Mouse (Mus musculus) G1E (cell line): Measurements from ENCODE around the gene Ngdn.

Experiments
- CTCF ChIP-seq: IDR thresholded peaks from 2 replicates; pipeline ENCODE4 v1.5.1; 2012; ENCODE audit warnings: low read depth, low read length, inconsistent platforms, mixed read lengths
- GATA1 ChIP-seq: IDR thresholded peaks from 2 replicates; pipeline ENCODE4 v1.6.1; 2012; ENCODE audit warnings: borderline replicate concordance, low read length, inconsistent platforms, mixed read lengths

DNA sequence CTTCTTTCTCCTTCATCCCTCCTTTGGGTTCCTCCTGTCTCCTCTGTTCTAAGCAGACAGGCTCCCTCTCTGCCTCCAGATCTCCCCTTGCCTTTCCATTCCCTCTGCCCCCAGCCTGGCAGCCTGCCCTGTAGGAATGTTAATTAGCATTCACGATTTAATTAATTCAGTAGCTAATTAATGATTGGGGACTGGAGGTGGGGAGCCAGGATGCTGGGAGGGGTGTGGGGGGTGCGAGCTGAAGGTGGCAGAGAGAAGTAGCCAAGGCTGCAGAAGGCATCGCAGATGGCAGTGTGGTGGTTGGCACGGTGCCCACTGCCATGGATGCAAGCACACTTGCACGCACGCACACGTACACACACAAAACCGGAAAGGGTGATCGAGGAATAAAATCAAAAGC is 37.2 kb downstream of the Ngdn start:
- TF ChIP-seq CTCF (no peak), GATA1 (no peak)
